Mouse (Mus musculus) liver, adult (tissue): ENCODE data around the gene Spock1.

ENCODE experiments used
- GATA4 ChIP-seq: IDR thresholded peaks from 2 replicates; pipeline ENCODE4 v1.6.1; 2014; ENCODE audit warnings: mild to moderate bottlenecking, low read length; ENCODE audit not compliant: insufficient replicate concordance

The Spock1 gene

DNA sequence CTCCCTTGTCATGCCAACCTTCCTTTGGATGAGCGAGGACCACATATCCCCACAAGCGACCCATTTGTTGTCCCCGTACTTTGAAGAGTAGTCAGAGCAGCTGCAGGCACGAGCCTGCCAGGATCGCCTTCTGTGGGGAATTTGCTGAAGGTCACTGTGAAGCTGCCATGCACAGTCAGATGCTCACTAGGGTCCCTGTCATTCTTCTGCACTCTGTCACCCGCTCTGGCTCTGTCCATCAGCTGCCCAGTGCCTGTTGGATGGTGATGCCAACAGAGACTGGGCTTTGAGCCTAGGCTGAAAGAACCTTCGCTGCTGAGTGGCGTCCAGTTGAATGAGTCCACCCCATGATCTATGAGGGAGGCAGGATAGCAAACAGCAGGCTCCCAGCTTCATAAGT lies 419.2 kb downstream of the Spock1 start:
- TF ChIP-seq GATA4, result no peak

- no peak for TF ChIP-seq GATA4
Observed at GRCm38 (mm10) chr13:57484426-57485168, 423.5 kb downstream of the Spock1 start.

DNA sequence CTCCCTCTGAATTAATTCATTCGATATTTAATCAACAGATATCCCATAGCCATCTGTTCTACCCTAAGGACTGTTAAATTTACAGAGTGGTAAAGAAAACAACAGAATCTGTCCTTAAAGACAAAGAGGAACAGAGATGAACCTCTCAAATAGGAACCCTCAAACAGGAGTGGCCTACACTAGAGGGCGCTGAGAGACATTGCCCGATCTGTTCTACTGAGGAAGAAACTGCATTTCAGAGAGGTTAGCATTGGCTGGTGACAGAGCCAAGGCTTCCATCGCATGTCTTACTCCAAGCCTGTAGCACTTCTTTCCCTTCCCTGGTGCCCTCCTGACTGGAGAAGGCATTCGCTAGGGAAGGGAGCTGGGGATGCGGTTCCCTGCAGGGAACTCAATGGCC lies 431.4 kb downstream of the Spock1 start:
- no peak for TF ChIP-seq GATA4

DNA sequence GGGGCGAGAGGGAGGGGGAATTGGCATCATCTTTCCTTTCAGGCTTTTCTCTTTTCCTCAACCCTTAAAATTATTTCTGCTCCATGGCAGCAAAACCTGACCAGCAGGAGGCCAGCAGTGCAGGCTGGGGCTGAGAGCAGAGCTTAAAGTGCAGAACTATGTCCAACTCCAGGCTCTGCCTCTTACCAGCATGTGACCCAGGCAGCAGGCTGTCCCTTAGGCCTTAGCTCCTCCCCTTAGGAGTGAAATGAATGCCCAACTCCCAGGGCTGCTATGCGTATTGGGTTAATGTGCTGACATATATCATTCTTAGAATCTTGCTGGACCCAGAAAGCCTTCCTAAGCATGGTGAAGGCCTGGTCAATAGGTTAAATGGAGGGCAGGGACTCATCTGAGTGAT lies 434.1 kb downstream of the Spock1 start:
- no peak for TF ChIP-seq GATA4

GRCm38 (mm10) chr13:57459978-57460377 lies 448.2 kb downstream of the Spock1 start:
- no peak for TF ChIP-seq GATA4

DNA sequence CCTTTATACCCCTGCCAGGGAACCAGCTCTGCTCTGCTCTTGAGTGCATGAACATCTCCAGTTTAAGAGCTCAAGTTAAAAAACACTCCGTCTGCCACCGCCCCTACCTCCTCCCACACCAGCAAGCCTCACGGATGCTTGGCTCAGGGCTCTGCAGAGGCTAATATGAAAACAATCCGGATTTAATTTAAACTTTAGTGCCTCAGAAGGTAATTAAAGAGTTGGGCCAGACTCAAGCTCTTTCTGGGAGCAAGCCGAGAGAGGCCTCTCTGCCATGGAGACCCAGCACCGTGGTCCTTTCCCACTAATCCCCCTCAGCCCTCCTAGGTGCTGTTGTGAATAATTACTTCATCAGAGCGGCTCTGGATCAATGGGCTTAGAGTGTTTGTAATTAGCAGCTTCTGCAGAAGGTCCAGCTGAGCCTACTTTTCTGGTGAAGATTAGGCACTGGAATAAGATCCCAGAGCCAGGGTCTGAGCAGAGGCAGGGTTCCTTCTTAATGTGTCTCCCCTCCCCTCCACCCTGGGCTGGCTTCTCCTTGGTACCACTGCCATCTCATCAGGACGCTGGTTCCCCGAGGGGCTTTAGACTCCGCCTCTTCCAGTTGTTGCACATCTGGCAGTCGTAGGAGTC lies 457.8 kb downstream of the Spock1 start:
- TF ChIP-seq GATA4, result no peak

GRCm38 (mm10) chr13:57448906-57449305 lies 459.2 kb downstream of the Spock1 start:
- TF ChIP-seq GATA4, result no peak

DNA sequence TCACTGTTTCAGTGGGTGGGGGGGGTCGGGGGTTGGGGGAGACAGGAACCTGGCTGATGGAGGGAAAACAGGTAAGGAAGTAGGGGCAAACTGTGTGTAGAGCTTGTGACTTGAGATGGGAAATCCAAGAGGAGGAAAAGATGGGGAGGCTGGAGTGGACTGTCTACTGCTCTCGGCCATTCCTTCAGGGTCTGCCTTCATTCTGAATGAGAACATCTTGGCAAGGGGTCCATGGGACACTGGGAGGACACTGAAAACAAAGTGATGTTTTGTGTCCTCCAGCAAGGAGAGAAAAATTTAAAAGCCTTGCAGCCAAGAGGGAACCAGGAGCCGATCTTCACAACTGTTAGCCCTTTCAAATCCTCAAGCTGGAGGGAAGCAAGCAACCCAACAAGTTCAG lies 463.2 kb downstream of the Spock1 start:
- TF ChIP-seq GATA4, result no peak

DNA sequence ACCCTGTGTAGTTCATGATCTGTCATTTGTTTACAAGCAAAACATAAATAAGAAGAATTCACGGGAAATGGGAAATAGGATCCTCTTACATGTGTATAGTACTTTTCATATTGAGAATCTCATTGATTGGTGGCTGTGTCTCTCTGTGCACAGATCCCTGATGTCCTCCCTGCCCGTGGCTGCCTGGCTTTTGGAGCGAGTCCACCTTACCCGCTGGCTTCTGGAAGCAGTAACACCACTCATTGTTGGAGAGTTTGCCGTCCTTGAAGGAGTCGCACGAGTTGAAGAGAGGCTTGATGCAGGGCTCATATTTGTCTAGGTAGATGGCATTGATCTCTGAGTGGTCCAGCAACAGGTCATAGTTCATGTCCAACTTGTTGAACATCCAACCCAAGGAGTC lies 468.0 kb downstream of the Spock1 start:
- TF ChIP-seq GATA4, result no peak

- no peak for TF ChIP-seq GATA4
Observed at GRCm38 (mm10) chr13:57435726-57436220, 472.4 kb downstream of the Spock1 start.

DNA sequence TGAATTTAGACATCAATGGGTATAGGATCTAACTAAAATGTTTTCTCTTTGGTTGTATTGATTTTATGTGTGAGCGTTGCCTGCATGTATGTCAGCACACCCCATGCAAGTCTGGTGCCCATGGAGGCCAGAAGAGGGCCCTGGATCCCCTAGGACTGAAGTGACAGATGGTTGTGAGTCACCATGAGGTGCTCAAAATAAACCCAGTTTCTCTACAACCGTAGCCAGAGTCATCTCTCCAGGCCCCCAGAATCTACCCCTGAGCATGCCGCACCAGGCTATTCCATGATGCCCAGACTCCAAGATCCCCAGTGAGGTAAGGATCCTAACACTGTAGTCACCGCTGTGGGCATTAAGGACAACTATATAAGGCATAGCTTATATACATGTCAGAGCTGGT lies 474.3 kb downstream of the Spock1 start:
- no peak for TF ChIP-seq GATA4

- no peak for TF ChIP-seq GATA4
Observed at GRCm38 (mm10) chr13:57431815-57432214, 476.3 kb downstream of the Spock1 start.

DNA sequence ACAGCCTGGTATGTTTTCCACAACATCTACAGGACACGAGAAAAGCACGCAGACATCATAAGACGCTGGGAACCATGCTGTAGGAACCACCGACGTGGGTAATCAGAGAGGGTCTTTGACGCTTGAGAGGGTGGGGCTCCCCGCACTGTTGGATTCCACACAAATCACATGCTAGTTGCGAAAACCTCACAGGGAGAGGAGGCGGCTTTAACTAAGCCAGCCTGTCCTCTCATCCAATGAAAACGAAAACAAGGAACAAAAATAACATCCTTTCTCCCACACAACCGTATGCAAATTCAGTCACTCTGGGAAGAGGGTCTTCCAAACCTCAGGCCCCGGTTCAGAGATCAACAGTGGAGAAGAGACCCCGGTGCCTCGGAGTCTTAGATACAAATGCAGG lies 479.3 kb downstream of the Spock1 start:
- no peak for TF ChIP-seq GATA4

GRCm38 (mm10) chr13:57418781-57419180 lies 489.4 kb downstream of the Spock1 start:
- no peak for TF ChIP-seq GATA4

DNA sequence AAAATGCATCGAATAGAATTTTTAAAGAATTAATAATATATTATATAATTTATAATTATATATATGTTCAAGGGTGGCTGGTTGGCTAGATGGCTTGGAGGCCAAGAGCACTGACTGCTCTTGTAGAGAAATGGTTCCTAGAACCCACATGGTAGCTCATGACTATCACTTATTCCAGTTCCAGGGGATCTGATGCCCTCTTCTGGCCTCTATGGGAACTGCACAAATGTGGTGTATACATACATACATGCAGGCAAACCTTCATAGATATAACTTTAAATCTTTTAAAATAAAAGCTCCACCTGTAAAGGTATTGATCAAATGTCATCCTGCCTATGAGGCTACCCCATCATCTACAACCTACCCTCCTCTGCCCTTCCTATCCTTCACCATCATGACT lies 493.4 kb downstream of the Spock1 start:
- no peak for TF ChIP-seq GATA4

GRCm38 (mm10) chr13:57407666-57408065 lies 500.5 kb downstream of the Spock1 start:
- TF ChIP-seq GATA4, result no peak

DNA sequence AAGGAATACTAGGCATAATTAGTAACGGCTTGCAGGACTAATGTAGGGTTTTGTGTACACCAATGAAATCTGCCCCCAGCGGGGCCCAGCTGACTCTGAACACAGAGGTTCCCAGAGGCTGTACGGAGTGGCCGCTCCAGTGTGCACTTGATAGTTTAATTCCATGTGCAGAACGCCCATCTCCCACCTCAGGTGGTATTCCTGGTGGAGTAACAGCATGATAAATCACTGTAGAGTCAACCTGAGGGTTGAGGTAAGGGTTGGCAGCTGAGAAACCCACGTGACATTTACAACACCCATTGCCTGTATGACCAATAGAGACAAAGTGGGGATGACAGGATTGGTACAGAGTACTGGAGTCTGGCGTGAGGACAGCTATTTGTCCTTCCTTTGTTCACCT lies 505.7 kb downstream of the Spock1 start:
- TF ChIP-seq GATA4, result no peak
